ENCODE assay signal across 8 mouse cellular contexts in genomic region chr19:61151701-61152420, GRCm38 (mm10). TPM values are rescaled to one million over a fixed set of nuclear protein-coding genes. Genes with fewer than 3 reads are reported as not detected.
DNase-seq lines count a peak whose midpoint lies in the region; ATAC-seq and TF ChIP-seq lines count a peak whose summit lies in the region.

No protein-coding gene starts in this region.

- H3K4me1 ChIP-seq in embryonic facial prominence, embryonic 12.5 days, result no peaks in the 10 kb centered on the region
- H3K4me1 ChIP-seq in hindbrain, postnatal 0 days (ENCODE audit: insufficient read depth, low read length), result no peaks in the 10 kb centered on the region
- H3K4me1 ChIP-seq in lung, embryonic 14.5 days (ENCODE audit: insufficient read depth), result no peaks in the 10 kb centered on the region

- intact Hi-C loops in gastrocnemius, postnatal 14 days (cut with DNase I; ENCODE audit: low total_unique reads), result no loop called here

- peaks cover 6% of the 10 kb centered on the region for H3K27me3 ChIP-seq in embryonic facial prominence, embryonic 12.5 days
- no peaks in the 10 kb centered on the region for H3K27me3 ChIP-seq in hindbrain, postnatal 0 days (ENCODE audit: insufficient read depth, low read length)
- no peaks in the 10 kb centered on the region for H3K27me3 ChIP-seq in lung, embryonic 14.5 days (ENCODE audit: insufficient read depth, low read length)

- H3K27ac ChIP-seq in embryonic facial prominence, embryonic 12.5 days, result no peak overlapping the region
- H3K27ac ChIP-seq in hindbrain, postnatal 0 days, result no peak overlapping the region
- H3K27ac ChIP-seq in lung, embryonic 14.5 days (ENCODE audit: low read depth), result no peak overlapping the region

- peak overlapping the region; percentile 78 for H3K4me2 ChIP-seq in embryonic facial prominence, embryonic 12.5 days (replicated peaks)
- H3K4me2 ChIP-seq in hindbrain, postnatal 0 days (ENCODE audit: low read depth, low read length), result peak overlapping the region; percentile 67
- H3K4me2 ChIP-seq in lung, embryonic 14.5 days, result peak overlapping the region; percentile 67

- ATAC-seq in embryonic facial prominence, embryonic 12.5 days (ENCODE audit: insufficient number of reproducible peaks, insufficient read depth, low FRiP score, low TSS enrichment), result peak; percentile 69; the same call in 1 of the 2 replicates
- ATAC-seq in hindbrain, postnatal 0 days, result peak; percentile 59; the same call in 1 of the 2 replicates
- peak; percentile 80 for ATAC-seq in lung, embryonic 14.5 days (ENCODE audit: insufficient read depth)
- peak; percentile 61 for ATAC-seq in neutrophil, adult 5-6 weeks (ENCODE audit: extremely low read depth, insufficient number of reproducible peaks, low FRiP score, poor library complexity, severe bottlenecking)

- H3K9me3 ChIP-seq in embryonic facial prominence, embryonic 12.5 days, result no peaks in the 10 kb centered on the region
- no peaks in the 10 kb centered on the region for H3K9me3 ChIP-seq in hindbrain, postnatal 0 days (ENCODE audit: low read length)
- H3K9me3 ChIP-seq in lung, embryonic 14.5 days (ENCODE audit: low read depth, low read length), result no peaks in the 10 kb centered on the region

- H3K4me3 ChIP-seq in embryonic facial prominence, embryonic 12.5 days, result peak overlapping the region; percentile 38
- H3K4me3 ChIP-seq in hindbrain, postnatal 0 days (ENCODE audit: low read length), result peak overlapping the region; percentile 40
- peak overlapping the region; percentile 41 for H3K4me3 ChIP-seq in lung, embryonic 14.5 days (ENCODE audit: low read depth, low read length)

- TF ChIP-seq CTCF in hindbrain, postnatal 0 days (IDR thresholded peaks at IDR 0.05; ENCODE audit: low read depth), result no peak
- TF ChIP-seq CTCF in lung, embryonic 14.5 days (IDR thresholded peaks at IDR 0.05; ENCODE audit: low read depth), result no peak

- peak overlapping the region; percentile 38; the same call in 1 of the 2 replicates for H3K9ac ChIP-seq in embryonic facial prominence, embryonic 12.5 days
- peak overlapping the region; percentile 18; the same call in 1 of the 2 replicates for H3K9ac ChIP-seq in hindbrain, postnatal 0 days (replicated peaks; ENCODE audit: low read length)
- peak overlapping the region; percentile 46 for H3K9ac ChIP-seq in lung, embryonic 14.5 days

- DNase-seq in urinary bladder, postnatal 14 days (ENCODE audit: low spot score), result peak; percentile 8
- no peak for DNase-seq in urinary bladder, postnatal 4 days (ENCODE audit: low spot score in 2 of 2)
- DNase-seq in hindbrain, postnatal 0 days (ENCODE audit: low spot score), result peak; percentile 27
- peak; percentile 55 for DNase-seq in lung, embryonic 14.5 days
- no peak for DNase-seq in gastrocnemius, postnatal 10 days
- no peak for DNase-seq in gastrocnemius, postnatal 14 days

- WGBS in embryonic facial prominence, embryonic 12.5 days, result 7% methylated on average over 27 of the region's 27 CpGs
- 8% methylated on average over 27 of the region's 27 CpGs for WGBS in hindbrain, postnatal 0 days
- WGBS in lung, embryonic 14.5 days, result 5% methylated on average over 27 of the region's 27 CpGs

- H3K36me3 ChIP-seq in embryonic facial prominence, embryonic 12.5 days, result no peaks in the 10 kb centered on the region
- H3K36me3 ChIP-seq in hindbrain, postnatal 0 days (ENCODE audit: insufficient read depth, low read length), result no peaks in the 10 kb centered on the region
- H3K36me3 ChIP-seq in lung, embryonic 14.5 days (ENCODE audit: insufficient read depth), result no peaks in the 10 kb centered on the region

RNA-seq across cellular contexts. Expression of gene Zfp950, which starts 11.2 kb away (rescaled TPM):
- 52.7 and 56.6 TPM in 2 replicates for polyA plus RNA-seq in embryonic facial prominence, embryonic 12.5 days (2016; fragmentation: Nextera tagmentation; extraction: Ambion mirVana)
- 12.0 and 12.4 TPM in 2 replicates for total RNA-seq in hindbrain, postnatal 0 days (2014; rRNA removed)
- polyA plus RNA-seq in hindbrain, postnatal 0 days (2015; fragmentation: Nextera tagmentation; extraction: Ambion mirVana), result 38.1 and 46.7 TPM in 2 replicates
- 35.8 and 42.3 TPM in 2 replicates for polyA plus RNA-seq in lung, embryonic 14.5 days (2014; fragmentation: Nextera tagmentation; extraction: Ambion mirVana)
- 63.4 and 84.0 TPM in 2 replicates for total RNA-seq in neutrophil, adult 5-6 weeks (2017)
- 10 to 100 TPM; 10.3 to 14.2 TPM for total RNA-seq in gastrocnemius, postnatal 10 days (2021)
- 1 to 10 TPM; 6.8 to 9.6 TPM for total RNA-seq in gastrocnemius, postnatal 14 days (2021)

RNA-seq across cellular contexts. Expression of gene Gm7102, which starts 24.2 kb away (rescaled TPM):
- polyA plus RNA-seq in embryonic facial prominence, embryonic 12.5 days (2016; fragmentation: Nextera tagmentation; extraction: Ambion mirVana), result 0.20 and 0.33 TPM in 2 replicates
- total RNA-seq in hindbrain, postnatal 0 days (2014; rRNA removed), result 0.22 and 1.0 TPM in 2 replicates
- polyA plus RNA-seq in hindbrain, postnatal 0 days (2015; fragmentation: Nextera tagmentation; extraction: Ambion mirVana), result 0.19 TPM in 1 of 2 replicates, not detected in the other
- 0.16 and 0.37 TPM in 2 replicates for polyA plus RNA-seq in lung, embryonic 14.5 days (2014; fragmentation: Nextera tagmentation; extraction: Ambion mirVana)
- not detected in 2 replicates for total RNA-seq in neutrophil, adult 5-6 weeks (2017)
- not detected for total RNA-seq in gastrocnemius, postnatal 10 days (2021)
- total RNA-seq in gastrocnemius, postnatal 14 days (2021), result not detected

RNA-seq across cellular contexts. Expression of gene Gm6020, which starts 31.8 kb away (rescaled TPM):
- polyA plus RNA-seq in embryonic facial prominence, embryonic 12.5 days (2016; fragmentation: Nextera tagmentation; extraction: Ambion mirVana), result not detected in 2 replicates
- total RNA-seq in hindbrain, postnatal 0 days (2014; rRNA removed), result not detected in 2 replicates
- polyA plus RNA-seq in hindbrain, postnatal 0 days (2015; fragmentation: Nextera tagmentation; extraction: Ambion mirVana), result not detected in 2 replicates
- polyA plus RNA-seq in lung, embryonic 14.5 days (2014; fragmentation: Nextera tagmentation; extraction: Ambion mirVana), result not detected in 2 replicates
- total RNA-seq in neutrophil, adult 5-6 weeks (2017), result not detected in 2 replicates
- not detected for total RNA-seq in gastrocnemius, postnatal 10 days (2021)
- not detected for total RNA-seq in gastrocnemius, postnatal 14 days (2021)

Comparison
In these comparisons a context has a peak if more than half of its experiments do, and no peak if none do; other contexts are left out.
1. DNase-seq: peak in urinary bladder, postnatal 14 days (single experiment), hindbrain, postnatal 0 days (single experiment) and lung, embryonic 14.5 days (single experiment); none in urinary bladder, postnatal 4 days (0 of 2), gastrocnemius, postnatal 10 days (single experiment) and gastrocnemius, postnatal 14 days (single experiment).
2. Peak in every context shown above with its lines, with median percentiles within 50 percentile points of each other: ATAC-seq, H3K4me2 ChIP-seq, H3K4me3 ChIP-seq and H3K9ac ChIP-seq.